Mouse (Mus musculus) adrenal gland, adult 8-10 months (tissue): ENCODE results near the gene Vegfb. TPM values are rescaled to one million over a fixed set of nuclear protein-coding genes. Genes with fewer than 3 reads are reported as not detected.

Experiments used
- DNase-seq: peaks from one replicate; pipeline ENCODE4 v3.0.0; 2022
- total RNA-seq, 4 experiments: library from RNA; stranded (reverse); gene quantifications; 2 replicates each; pipeline ENCODE4 v1.2.4; 2022

Gene Vegfb
- total RNA-seq = 100 to 1,000 TPM in 1 of 4 experiments, 10 to 100 TPM in 3; 86.5 to 119 (median 95.7) TPM

DNA sequence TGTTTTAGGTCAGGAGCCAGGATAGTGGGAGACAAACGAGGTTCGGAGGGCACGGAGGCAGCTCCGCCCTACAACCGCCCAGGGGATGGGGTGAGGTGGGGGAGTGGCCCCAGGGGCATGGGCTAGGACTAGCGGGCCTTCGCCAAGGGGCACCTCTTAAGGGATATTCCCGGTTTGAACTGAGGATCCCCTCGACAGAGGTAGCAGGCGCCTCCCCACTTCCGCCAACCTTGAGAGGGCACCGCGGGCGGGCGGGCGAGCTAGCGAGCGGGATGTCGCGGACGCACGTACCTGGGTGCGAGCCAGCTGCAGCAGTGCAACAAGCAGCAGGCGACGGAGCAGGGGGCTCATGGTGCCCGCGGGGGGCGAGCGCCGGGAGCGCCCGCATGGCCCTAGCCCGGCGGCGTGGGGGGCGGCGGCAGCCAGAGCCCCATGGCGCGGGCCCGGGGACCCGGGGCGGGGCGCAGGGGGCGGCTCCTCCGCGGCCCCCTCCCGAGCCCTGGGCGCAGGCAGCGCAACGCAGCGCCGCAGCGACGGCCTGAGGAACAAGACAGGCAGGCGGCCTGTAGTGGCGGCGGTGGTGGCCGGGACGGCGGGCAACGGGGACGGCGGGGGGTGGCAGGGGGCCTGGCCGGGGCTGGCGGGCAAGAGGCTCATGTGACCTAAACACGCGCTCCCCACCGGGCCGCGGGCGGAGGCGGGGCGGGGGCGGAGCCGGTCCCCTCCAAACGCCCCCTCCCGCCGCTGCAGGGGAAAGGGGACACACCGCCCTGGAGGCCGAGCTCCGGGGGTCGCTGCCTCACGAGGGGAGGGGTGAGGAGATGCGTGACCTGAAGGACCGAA lies at the start of gene Vegfb:
Gene Vegfb, minus strand, starts transcription at position 591 of the 843 bp plus-strand sequence.
- peak; percentile 65 for DNase-seq

DNA sequence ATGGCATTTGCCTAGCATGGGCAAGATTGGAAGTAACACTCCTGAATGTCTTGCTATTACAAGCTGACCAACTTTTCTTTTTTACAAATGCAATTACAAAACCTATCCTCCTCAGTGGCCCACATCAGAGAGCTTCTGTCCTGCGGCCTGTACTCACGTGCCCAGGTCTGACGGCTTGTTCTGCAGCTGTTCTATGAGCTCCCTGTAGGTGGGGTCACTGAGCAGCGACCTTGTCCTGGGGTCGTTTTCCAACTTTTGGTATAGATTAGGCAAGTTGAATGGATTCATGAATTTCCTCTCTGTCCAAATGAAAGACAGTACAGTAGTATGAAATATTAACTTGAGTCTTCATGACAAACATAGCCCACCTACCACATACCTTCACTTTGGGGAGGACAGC lies 46.6 kb upstream of the Vegfb start:
- DNase-seq = no peak

DNA sequence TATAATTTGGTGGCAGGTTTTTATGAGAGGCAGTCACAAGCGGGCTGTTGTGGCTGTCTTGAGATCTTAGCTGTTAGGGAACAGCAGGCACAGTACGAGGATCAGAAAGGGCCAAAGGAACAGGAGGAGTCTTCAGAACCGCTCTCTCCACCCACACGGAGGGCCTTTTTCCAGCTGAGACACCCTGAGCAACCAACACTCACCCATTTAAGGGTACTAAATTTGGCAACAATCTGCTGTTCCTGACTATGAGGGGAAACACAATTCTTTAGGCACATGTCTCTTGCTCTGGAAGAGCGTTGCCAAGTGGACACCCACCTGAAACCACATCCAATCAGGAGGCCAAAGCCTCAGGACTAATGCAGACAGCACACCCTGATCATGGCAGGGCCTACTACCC lies 42.1 kb upstream of the Vegfb start:
- DNase-seq = no peak

DNA sequence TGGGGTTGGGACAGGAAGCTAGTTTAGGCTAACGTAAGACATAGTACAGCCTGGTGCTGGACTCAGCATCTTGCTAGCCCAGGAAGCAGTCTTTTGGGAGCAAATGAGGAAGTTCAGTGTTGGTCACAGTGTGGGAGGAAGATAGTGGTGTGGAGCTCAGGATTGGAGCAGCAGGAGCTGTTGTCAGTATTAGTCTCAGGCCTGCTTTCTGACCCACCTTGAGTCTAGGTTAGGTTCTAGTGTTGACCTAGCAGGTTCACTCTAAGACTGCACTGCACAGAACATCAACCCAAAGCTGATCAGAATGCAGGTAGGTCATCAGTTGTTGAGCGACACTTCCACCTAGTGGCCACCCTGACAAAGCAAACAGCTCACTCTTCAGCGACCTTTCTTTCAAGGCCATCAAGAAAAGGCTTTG lies 32.8 kb upstream of the Vegfb start:
- peak; percentile 60 for DNase-seq

- DNase-seq = no peak
These were observed 31.7 kb upstream of the Vegfb start, which contains the start of gene Fermt3 for GRCm38 (mm10) chr19:7019191-7019590. Gene Fermt3 (minus strand): TSS chr19:7019469.

DNA sequence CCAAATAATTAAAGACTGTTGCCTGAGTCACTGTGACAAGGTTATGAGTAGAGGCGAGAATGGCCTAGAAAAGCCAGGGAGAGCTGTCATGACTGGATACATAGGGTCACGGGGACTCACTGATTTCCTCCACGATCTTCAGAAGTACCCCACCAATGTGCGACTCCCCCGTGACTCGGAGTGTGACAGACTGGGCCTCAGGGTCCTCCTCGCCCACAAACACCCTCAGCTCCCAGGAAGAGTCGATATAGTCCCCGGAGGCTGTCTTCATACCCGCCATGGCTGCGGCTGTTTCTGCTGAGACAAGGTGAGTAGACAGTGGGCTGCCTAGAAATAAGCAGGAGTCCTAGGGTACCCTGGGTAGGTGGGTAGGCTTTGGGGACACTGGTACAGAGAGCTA lies 31.1 kb upstream of the Vegfb start:
- no peak for DNase-seq

- DNase-seq = no peak
These were observed 30.3 kb upstream of the Vegfb start for GRCm38 (mm10) chr19:7017541-7018457.

DNA sequence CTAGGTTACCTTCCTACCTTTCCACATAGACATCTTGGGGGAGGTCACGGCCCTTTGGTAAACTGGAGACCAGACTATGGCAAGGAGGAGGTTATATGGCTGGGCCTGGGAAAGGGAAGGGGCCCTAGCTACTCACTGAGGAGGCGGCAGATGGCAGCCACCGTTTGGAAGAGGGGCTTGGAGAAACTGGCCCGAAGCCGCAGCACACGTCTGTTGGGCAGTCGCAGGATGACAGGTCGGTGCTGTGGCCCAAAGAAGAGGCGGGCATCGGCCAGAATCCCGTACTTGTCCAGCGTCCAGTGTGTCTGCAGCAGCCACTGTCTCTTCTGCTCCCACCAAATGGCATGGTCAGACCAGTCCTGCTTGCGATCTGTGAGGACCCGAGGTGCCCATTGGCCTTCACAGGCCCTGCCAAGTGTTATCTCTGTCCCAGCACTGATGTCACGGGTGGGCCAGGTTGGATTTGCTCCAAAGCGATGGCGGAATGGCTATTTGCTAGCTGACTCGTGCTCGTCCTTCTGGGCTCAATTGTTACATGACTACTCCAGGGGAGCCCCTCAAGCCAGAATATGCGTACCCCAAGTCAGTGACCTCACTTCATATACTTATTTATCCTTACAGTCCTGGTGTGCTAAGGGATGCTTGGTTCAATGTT lies 27.2 kb upstream of the Vegfb start:
- no peak for DNase-seq

DNA sequence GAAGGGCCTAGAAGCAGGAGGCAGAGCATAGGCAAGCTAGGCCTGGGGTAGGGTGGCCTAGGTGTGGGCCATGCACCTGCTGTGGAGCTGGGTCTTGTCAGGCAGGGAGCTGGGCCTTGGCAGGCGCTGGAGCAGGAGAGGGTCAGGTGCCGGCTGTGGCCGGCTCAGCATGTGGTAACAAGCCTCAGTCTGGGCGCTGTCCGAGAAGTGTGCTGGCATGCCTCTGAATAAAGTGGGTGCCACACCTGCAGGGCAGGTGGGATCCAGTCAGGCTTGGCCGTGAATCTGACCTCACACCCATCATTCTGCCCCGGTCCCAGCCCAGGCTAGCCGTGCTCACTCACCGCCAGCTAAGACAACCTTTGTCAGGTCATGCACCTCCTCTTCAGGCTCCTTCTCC lies 26.5 kb upstream of the Vegfb start:
- no peak for DNase-seq

GRCm38 (mm10) chr19:7012426-7012825 lies 25.0 kb upstream of the Vegfb start:
- no peak for DNase-seq

DNA sequence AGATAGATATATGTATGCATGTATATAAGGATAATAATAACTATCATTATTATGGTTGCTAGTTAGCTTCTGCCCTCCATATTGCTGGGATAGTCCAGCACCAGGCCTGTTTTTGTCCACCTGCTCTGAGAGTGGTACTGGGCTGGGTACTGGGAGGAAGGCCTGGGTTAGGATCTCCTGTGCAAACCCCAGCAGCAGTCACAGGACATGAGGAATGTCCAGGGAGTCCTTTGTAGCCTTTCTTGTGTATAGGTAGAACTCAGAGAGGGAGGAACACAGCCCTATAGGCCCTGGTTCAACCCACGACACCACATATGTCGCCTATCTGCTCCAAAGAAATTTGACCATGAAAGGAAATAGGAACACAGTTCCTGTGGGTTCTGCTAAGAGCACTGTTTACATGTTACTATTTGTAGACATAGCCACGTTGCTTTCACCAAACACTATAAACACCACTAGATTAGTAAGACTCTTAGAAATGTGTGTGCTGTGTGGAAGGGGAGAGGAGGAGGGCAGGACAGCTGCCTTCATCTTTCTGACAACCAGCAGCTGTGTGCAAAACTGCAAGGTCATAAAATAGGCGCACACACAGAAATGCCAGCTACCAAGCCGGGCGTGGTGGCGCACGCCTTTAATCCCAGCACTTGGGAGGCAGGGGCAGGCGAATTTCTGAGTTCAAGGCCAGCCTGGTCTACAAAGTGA lies 19.6 kb upstream of the Vegfb start:
- no peak for DNase-seq

DNA sequence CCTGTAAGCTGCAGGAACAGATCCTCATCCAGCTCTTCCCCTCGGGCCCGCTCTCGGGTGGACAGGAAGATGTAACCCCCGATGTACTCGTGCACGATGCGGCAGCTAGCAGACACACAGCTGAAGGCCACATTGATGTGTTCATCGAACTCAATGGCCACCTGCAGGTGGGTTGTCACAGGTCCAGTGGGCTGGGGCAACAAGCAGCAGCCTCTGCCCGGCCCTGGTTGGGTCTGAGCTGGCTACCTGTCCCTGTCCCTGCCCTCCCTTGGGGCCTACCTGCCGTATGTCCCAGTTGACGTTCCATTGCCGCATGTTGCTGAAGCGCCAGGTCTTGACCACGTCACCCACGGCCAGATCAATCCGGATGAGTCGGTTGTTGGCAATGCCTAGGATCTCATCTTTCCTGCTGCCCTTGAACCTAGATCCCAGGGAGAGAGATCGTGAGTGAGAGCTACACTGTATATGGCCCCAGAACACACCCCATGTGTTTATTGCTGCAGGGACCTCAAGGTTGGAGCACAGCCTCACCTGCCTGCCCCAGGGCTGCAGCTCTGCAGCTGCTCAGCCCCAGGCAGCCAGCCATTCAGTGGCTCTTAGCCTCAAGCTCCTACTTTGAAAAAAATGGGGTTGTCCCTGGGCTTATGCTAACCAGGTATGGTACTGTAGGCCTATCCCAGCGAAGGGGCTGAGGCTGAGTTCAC lies 12.1 kb upstream of the Vegfb start:
- no peak for DNase-seq

DNA sequence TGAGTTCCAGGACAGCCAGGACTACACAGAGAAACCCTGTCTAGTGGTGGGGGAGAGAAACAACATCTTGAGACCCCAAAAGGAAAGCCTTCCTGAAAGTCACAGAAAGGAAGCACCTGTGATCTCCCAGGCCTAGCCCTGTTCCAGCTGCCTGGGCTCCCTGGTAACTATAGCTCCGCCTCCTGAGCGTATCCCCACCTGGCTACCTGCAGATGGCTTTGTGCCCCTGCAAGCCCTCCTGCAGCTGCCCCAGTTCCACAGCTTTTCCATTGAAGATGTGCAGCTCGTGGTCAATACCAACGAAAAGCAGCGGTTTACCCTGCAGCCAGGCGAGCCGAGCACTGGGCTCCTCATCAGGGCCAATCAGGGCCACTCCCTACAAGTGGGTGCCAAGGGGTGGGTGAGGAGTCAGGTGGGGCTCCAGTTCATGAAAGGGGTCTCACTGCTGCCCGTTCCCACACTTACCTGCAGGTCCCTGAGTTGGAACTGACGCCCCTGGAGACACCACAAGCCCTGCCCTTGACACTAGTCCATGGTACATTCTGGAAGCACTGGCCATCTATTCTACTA lies 10.4 kb upstream of the Vegfb start:
- DNase-seq = no peak

DNA sequence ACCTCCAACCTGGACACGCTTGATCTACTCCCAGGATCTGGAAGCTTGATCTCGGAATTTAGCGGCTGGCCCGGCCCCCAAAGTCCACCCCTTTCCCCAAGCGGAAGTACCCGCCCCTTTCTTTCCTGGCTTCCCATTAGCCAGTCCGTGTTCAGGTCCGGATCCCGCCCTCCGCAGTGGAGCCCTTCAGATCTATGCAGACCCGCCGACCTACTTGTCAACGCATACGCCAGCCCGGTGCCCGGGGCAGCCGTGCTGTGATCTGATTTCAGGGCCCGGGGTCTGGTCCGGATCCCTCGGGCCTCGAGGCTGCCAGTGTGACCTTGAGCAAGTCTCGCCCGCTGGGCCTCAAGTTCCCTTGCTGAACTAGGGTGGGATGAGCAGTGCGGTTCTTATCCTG lies 8.6 kb upstream of the Vegfb start, which contains the start of the genes Nudt22 and Trpt1:
Gene Nudt22, minus strand, starts transcription at position 112 of the 400 bp plus-strand sequence.
Gene Trpt1, plus strand, starts transcription at position 126 of the 400 bp plus-strand sequence.
- DNase-seq = peak; percentile 90

GRCm38 (mm10) chr19:6995255-6995991 lies 8.0 kb upstream of the Vegfb start:
- DNase-seq = peak; percentile 44

- peak; percentile 0 for DNase-seq
These were observed 7.0 kb upstream of the Vegfb start for GRCm38 (mm10) chr19:6994489-6994888.

GRCm38 (mm10) chr19:6994002-6994401 lies 6.6 kb upstream of the Vegfb start:
- no peak for DNase-seq

- no peak for DNase-seq
These were observed 5.7 kb upstream of the Vegfb start for GRCm38 (mm10) chr19:6993011-6993770.
